Mouse (Mus musculus): ENCODE results near the gene Faap100.

GRCm38 (mm10) chr11:120355277-120356039 is 23.1 kb downstream of the Faap100 start:
- TF ChIP-seq CTCF (IDR thresholded peaks at IDR 0.05; ENCODE audit: insufficient read depth, low read depth, low read length) (no peak), POLR2A (IDR thresholded peaks at IDR 0.05; ENCODE audit: insufficient read depth, low read depth, low read length) (no peak)

Measured in olfactory bulb, adult 2 months (tissue).